Mouse (Mus musculus) gastrocnemius, postnatal 14 days (tissue): ENCODE measurements around the gene Steap1. TPM values are rescaled to one million over a fixed set of nuclear protein-coding genes. Genes with fewer than 3 reads are reported as not detected.

ENCODE experiments used
- DNase-seq: peaks from one replicate; pipeline ENCODE4 v3.0.0; 2021; ENCODE audit warnings: mixed read lengths
- intact Hi-C: fragments of 180-260 bp; cut with DNase I; formaldehyde crosslinking; loops from one replicate; pipeline ENCODE4 v1.15.1; 2025; ENCODE audit warnings: low total_unique reads
- long read RNA-seq, 2 experiments: library from polyadenylated mRNA; stranded (forward); transcript quantifications; one replicate each; pipeline ENCODE4 v2.0.0; 2021
- total RNA-seq, 2 experiments: library from RNA; stranded (reverse); gene quantifications; 2 replicates each; pipeline ENCODE4 v1.2.3; 2021

Steap1 gene
- total RNA-seq, result under 1 TPM; 0.29 to 0.31 TPM
- long read RNA-seq, experiment 1, partial matches to known transcripts, result 0 of 1 reads
- long read RNA-seq, experiment 1, other reads (novel, unspliced or antisense), result 0 of 1 reads
- long read RNA-seq, experiment 2, result 0 reads

GRCm38 (mm10) chr5:5748866-5749682 is at the start of gene Steap1:
Gene Steap1 (minus strand): TSS chr5:5749326.
- peak; percentile 93 for DNase-seq

GRCm38 (mm10) chr5:5787106-5787505 is 38.0 kb upstream of the Steap1 start:
- DNase-seq, result no peak
- intact Hi-C loops, result no loop called here

More at GRCm38 (mm10) chr5:5748866-5749682, at the start of gene Steap1:
- intact Hi-C loops, result loop anchor here (5.0 kb wide), 1 partner anchor 252 kb away; no protein-coding TSS in a partner anchor

GRCm38 (mm10) chr5:5756392-5757019 is 7.4 kb upstream of the Steap1 start:
- intact Hi-C loops, result no loop called here
- DNase-seq, result no peak

DNA sequence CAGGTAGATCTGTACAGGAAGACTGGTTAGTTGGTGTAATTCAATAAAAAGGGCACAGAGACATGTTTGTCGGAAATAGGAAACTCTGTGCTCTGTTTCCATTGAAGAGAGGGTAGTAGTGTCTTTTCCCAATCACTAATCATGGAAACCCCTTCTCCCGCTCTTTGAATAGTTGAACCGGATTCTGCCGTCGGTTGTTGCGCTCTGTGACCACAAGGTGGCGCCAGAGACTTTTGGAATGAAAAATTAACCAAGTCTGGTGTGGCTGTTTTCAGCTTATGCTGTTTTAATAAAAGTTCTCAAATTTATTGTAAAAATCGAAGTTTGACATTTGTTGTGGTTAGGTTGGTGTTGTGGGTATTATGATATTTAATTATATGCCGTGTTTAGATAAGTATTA is 5.9 kb upstream of the Steap1 start:
- peak; percentile 29 for DNase-seq
- intact Hi-C loops, result no loop called here

DNA sequence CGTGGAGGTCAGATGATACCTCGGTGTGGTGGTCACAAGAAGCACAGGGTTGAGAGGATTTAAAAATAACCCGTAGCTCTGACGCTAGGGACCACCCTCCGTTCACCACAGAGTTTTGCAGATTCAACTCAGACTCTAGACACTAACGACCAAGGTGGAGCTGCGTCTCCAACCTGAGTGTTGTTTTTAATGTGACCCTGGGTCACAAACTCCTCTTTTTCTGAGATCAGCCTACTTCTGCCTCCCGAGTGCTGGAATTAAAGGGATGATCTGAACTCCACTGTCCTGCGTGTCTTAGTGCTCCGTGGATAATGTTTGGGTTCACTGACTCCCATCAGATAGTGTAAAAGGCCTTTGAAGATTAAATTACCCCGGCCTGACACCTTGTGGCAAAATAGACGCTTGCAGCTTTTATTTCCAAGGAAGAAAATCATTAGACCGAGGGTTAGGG is 671 bp upstream of the Steap1 start:
- intact Hi-C loops, result loop anchor here (5.0 kb wide), 2 partner anchors 102 to 252 kb away; no protein-coding TSS in a partner anchor
- DNase-seq, result no peak

DNA sequence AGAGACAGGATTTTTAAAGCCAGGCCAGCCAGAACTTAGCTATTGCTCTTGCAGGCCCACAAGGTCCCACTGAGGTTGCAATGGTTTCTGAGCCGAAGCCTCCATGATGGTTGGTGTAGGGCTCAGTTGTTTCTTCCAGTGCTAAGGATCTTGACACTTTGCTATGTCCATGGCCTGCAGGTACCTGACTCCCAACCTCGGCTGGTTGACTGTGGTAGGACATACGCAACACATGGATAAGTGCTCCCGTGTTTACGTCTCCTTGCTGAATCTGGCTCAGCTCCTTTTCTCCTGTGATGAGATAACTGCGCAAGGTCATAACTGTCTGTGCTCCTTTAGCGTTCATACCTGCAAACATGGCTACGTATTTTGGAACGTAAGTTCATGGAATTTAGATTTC is 14.7 kb downstream of the Steap1 start:
- intact Hi-C loops, result no loop called here
- DNase-seq, result no peak

DNA sequence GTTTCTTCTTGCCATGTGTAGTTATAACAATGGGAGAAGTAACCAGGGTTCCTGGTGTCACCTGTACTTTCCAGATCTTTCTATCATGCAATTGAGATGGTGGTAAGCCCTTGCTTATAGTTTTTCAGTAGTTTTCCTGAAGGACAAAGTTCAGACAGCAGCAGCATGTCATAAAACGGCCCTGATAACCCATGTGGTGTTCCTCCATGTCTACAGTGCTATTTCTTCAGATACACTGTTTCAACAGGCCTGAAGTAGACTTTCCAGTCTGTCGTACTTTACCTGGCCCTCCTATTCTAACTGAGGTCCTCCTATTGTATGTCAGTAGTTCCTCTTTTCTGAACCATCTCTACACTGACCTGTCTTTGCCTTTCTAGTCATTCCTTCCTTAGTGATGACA is 16.3 kb downstream of the Steap1 start:
- no peak for DNase-seq
- intact Hi-C loops, result no loop called here

GRCm38 (mm10) chr5:5732208-5732607 is 16.9 kb downstream of the Steap1 start:
- intact Hi-C loops, result no loop called here
- no peak for DNase-seq

DNA sequence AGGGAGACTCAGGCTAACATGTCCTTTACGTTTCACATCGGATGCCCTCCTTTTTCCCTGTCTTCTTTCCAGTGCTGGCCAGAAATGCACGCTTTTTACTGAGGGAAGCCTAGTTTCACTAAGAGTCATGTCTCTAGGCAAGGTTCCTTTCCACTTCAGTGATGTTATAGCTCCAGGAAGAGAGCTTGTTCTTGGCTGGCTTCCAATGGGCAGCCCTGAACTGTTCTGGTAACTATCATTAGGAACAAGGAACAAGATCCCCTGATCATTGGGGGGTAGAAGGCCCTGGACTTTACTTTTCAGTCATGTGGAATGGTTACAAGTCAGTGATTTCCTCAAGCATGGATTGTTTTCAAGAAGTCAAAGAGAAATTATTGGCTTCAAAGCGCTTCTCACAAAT is 19.2 kb downstream of the Steap1 start:
- intact Hi-C loops, result no loop called here
- no peak for DNase-seq

DNA sequence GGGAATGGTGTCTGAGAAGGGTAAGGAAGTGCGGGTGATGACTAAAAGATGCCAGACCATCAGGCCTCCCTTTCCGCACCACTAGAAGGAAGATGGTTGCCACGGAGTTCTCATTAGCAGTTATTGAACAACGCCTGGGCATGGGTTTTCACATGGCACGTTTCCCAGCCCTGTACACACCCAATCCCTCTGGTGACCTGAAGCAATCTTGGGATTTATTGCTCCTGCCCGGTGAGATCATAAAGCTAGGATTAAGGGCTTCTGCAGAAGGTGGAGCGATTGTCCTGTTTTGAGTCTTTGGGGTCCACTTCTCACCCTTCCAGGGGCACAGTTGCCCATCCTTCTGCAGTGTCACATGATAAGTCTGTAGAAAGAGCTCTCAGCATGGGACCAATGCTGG is 26.9 kb downstream of the Steap1 start:
- intact Hi-C loops, result no loop called here
- DNase-seq, result no peak

- no peak for DNase-seq
- intact Hi-C loops, result no loop called here
Observed at GRCm38 (mm10) chr5:5711032-5711431, 38.1 kb downstream of the Steap1 start.

DNA sequence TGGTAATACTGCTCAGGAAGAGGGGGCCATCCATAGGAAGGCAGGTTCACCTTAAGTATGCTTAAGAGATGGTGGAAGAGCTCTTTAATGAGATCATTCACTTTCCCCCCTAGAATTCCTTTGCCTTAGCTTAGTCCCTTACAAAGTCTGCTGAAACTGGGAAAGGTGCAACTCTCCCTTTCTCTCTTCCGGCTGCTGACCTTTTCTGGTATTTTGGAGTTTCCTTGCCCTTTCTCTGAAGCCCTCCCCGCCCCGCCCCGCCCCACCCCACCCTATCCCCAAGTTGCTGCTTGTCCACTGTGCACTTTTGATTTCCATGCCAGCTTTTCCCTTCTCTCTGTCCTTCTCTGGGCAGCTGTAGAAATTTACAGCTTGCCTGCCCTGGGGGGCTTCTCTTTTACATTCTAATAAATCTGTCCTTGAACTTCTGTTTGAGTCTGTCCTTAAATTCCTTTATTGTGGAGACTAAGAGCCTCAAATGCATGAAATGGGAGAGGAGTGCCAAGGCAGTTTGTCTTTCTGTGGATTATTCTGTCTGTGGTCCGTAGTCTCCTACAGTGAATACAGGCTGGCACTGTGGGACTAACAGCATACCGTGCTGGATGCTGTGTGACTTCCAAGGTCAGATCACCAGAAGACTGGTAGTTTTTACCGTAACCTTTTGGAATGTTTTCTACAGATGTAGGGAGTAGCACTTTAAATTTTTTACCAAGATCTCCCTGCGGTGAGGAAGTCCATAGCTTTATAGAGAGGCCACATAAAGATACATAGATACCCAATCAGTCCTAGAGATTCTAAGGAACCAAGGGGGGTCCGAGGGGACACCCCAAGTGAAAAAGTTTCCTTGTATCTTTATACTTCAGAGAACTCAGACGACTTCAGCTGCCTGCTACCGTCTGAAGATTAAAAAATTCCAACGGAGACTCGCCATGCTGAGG is 41.5 kb downstream of the Steap1 start:
- DNase-seq, result no peak
- intact Hi-C loops, result no loop called here

DNA sequence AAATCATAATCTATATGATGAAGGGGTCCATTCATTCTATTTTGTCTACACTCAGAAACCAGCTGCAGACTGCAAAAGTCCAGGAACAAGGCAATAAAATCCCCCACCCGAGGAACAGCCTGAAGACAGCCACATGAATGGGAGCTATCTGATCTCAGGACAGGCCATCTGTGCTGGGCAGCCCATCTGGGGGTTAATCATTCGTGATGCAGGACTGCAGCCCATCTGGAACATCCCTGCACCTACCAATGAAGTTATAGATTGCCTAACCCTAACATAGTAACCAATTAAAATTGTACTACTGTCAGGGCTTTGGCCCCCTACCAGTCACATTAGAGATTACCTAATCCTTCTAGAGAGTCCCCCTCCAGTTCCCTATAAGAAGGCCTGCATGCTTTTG is 44.1 kb downstream of the Steap1 start:
- no peak for DNase-seq
- intact Hi-C loops, result no loop called here

GRCm38 (mm10) chr5:5700386-5700785 is 48.7 kb downstream of the Steap1 start:
- DNase-seq, result no peak
- intact Hi-C loops, result no loop called here

DNA sequence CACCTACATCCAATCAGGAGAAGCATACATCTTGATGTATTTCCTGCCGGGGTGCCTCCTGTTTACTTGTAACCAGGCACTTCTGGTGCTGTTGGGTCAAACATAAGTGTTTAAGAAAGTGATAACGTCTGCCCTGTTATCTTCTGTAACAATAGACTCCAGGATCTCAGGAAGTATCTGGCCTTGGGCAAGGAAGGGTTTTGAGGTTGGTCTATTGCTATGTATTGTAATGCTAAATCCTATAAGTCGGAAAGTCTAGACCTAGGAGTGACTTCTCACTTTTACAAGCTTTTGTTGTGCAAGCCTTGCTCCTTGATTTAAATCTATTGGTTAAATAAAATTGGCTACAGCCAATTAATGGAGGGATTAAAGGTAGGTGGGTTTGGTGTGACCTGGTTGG is 50.3 kb downstream of the Steap1 start:
- intact Hi-C loops, result no loop called here
- DNase-seq, result no peak

DNA sequence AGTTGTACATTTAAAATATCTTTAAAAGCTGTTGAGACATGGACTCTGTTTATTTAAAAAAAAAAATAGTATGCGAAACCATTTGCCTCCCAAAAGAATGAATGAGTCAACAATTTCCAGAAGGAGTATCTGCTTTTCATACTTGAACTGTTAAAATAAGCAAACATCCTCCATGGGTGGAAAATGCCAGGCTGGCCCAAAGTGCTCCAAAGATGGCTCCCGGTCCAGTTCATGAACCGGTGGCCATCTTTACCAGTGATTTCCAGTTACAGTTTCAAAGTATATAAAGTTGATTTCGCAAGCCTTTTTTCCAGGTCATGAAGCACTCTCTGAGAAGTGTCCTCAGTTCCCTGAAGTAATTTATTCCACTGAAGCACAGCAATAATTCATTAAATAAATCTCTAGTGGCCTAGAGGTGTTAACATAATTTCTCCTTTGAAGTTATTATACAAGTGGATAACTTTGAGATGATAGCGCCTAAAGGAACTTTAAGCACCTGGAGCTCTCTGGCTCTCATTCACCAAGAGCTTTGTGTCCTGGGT is 53.7 kb downstream of the Steap1 start:
- intact Hi-C loops, result no loop called here
- DNase-seq, result no peak

- peak; percentile 57 for DNase-seq
- intact Hi-C loops, result no loop called here
Observed at GRCm38 (mm10) chr5:5693956-5694653, 55.0 kb downstream of the Steap1 start, which contains the start of gene Steap2. Gene Steap2 (minus strand): TSS chr5:5694578.

DNA sequence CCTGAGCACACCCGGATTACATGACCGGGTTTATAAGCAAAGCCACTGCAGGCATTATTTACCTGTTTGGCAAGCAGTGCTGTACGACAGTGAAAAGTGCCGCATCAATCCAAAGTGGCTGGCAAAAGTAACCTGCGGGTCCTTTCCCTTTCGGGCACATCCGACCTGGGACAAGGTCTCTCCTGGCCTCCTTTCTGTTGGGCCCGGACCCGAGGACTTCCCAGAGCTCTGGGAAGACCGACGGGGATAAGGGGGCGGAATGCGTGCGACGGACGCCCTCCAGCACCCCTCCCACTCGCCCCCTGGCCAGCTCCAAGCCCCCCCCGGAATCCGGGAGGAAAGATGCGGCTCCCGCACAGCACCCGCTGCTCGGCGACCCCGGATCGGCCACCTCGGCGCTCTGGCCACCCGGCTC is 55.6 kb downstream of the Steap1 start:
- DNase-seq, result no peak
- intact Hi-C loops, result no loop called here
